Mouse (Mus musculus): ENCODE results near the gene Zfp804a.

The Zfp804a gene

GRCm38 (mm10) chr2:82282591-82283269, 229.7 kb downstream of the Zfp804a start:
- no peak for DNase-seq

- DNase-seq: no peak
Observed at GRCm38 (mm10) chr2:82294932-82295493, 242.0 kb downstream of the Zfp804a start.
